Mouse (Mus musculus): ENCODE data around the gene Dlg2. TPM values are rescaled to one million over a fixed set of nuclear protein-coding genes. Genes with fewer than 3 reads are reported as not detected.

Dlg2 gene
- polyA plus RNA-seq, 1 experiment, result 0.01 TPM

DNA sequence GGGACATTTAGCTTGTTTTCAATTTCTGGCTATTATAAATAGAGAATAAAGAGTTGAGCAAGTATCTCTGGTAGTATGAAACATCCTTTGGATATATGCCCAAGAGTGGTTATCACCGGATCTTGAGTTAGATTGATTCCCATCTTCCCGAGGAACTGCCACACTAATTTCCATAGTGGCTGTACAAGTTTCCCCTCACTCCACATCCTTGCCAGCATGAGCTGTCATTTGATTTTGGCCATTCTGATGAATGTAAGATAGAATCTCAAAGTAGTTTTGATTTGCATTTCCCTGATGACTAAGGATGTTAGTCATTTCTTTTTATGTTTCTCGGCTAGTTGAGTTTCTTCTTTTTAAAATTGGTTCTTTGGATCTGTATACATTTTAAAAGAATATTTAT is 154.1 kb downstream of the Dlg2 start:
- no peak for TF ChIP-seq CTCF (IDR thresholded peaks at IDR 0.05; ENCODE audit: control insufficient read depth, insufficient read depth, insufficient read length)
- TF ChIP-seq MAX (IDR thresholded peaks at IDR 0.05), result no peak
- TF ChIP-seq CEBPB (IDR thresholded peaks at IDR 0.05; ENCODE audit: low read depth), result no peak
- no peak for TF ChIP-seq USF1 (IDR thresholded peaks at IDR 0.05; ENCODE audit: low read depth)
- TF ChIP-seq FOSL1 (IDR thresholded peaks at IDR 0.05; ENCODE audit: insufficient read depth, low read length, poor library complexity, severe bottlenecking), result no peak
- no peak for TF ChIP-seq MYOD1 (IDR thresholded peaks at IDR 0.05; ENCODE audit: control insufficient read depth, insufficient read length, low read depth)
- no peak for TF ChIP-seq MYOG (IDR thresholded peaks at IDR 0.05; ENCODE audit: control insufficient read depth, extremely low read depth, insufficient read length)
- no peaks in the 10 kb centered on the region for H3K79me3 ChIP-seq (ENCODE audit: low read depth)
- no peak overlapping the region for H3ac ChIP-seq (ENCODE audit: control insufficient read depth, insufficient read length, low read depth)

DNA sequence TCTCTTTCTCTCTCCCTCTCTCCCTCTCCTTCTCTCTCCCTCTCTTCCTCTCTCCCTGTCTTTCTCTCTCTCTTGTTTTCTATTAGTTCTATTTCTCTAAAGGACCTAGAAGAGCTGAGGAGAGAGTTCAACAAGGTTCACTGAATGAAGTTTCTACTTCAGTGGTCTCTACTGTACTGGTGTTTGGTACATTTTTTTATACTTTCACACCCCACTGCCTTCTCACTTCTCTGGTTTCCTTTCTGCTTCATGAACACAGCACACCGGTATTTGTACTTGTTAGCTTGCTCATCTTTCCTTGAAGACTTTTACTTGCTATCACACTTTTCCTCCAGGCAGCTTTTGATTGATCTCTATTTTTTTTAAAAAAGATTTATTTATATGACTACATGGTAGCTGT is 173.0 kb downstream of the Dlg2 start:
- TF ChIP-seq FOSL1 (IDR thresholded peaks at IDR 0.05; ENCODE audit: insufficient read depth, low read length, poor library complexity, severe bottlenecking), result no peak
- TF ChIP-seq CEBPB (IDR thresholded peaks at IDR 0.05; ENCODE audit: low read depth), result no peak
- no peak for TF ChIP-seq MYOD1 (IDR thresholded peaks at IDR 0.05; ENCODE audit: control insufficient read depth, insufficient read length, low read depth)
- TF ChIP-seq USF1 (IDR thresholded peaks at IDR 0.05; ENCODE audit: low read depth), result no peak
- no peak for TF ChIP-seq MYOG (IDR thresholded peaks at IDR 0.05; ENCODE audit: control insufficient read depth, extremely low read depth, insufficient read length)
- TF ChIP-seq MAX (IDR thresholded peaks at IDR 0.05), result no peak
- no peak for TF ChIP-seq CTCF (IDR thresholded peaks at IDR 0.05; ENCODE audit: control insufficient read depth, insufficient read depth, insufficient read length)
- Histone ChIP-seq H3K36me3 (ENCODE audit: control insufficient read depth, insufficient read depth) (no peaks in the 10 kb centered on the region), H3ac (ENCODE audit: control insufficient read depth, insufficient read length, low read depth) (no peak overlapping the region), H3K79me2 (ENCODE audit: control insufficient read depth, insufficient read depth) (no peaks in the 10 kb centered on the region), H3K79me3 (ENCODE audit: low read depth) (no peaks in the 10 kb centered on the region), H3K27me3 (ENCODE audit: control insufficient read depth, insufficient read depth, insufficient read length) (no peaks in the 10 kb centered on the region), H3K4me3 (ENCODE audit: insufficient read depth, poor library complexity, severe bottlenecking) (no peak overlapping the region)

More for the DNA sequence above, 154.1 kb downstream of the Dlg2 start:
- no peaks in the 10 kb centered on the region for H3K79me2 ChIP-seq (ENCODE audit: control insufficient read depth, insufficient read depth)
- no peaks in the 10 kb centered on the region for H3K36me3 ChIP-seq (ENCODE audit: control insufficient read depth, insufficient read depth)
- H3K4me3 ChIP-seq (ENCODE audit: insufficient read depth, poor library complexity, severe bottlenecking), result no peak overlapping the region
- H3K27me3 ChIP-seq (ENCODE audit: control insufficient read depth, insufficient read depth, insufficient read length), result no peaks in the 10 kb centered on the region

DNA sequence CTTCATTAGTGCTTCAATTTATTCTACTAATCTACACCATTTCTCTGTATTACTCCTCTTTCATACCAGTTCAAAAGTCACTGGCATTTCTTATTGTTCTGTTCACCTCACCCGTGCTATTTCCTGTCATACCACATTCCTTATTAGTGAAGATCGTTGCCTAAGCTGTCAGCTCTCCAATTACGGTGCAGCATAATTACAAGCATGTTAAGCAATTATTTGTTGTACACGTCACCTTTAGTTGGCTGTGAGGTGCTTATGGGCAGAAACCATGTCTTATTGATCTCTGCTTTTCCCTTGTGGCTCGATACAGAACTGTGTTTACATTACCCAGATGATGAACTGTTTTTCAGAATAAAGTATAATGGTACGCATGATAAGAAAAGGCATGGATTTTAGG is 174.7 kb downstream of the Dlg2 start:
- TF ChIP-seq USF1 (IDR thresholded peaks at IDR 0.05; ENCODE audit: low read depth), result no peak
- Histone ChIP-seq H3K79me3 (ENCODE audit: low read depth) (no peaks in the 10 kb centered on the region), H3ac (ENCODE audit: control insufficient read depth, insufficient read length, low read depth) (no peak overlapping the region), H3K36me3 (ENCODE audit: control insufficient read depth, insufficient read depth) (no peaks in the 10 kb centered on the region), H3K79me2 (ENCODE audit: control insufficient read depth, insufficient read depth) (no peaks in the 10 kb centered on the region), H3K4me3 (ENCODE audit: insufficient read depth, poor library complexity, severe bottlenecking) (no peak overlapping the region), H3K27me3 (ENCODE audit: control insufficient read depth, insufficient read depth, insufficient read length) (no peaks in the 10 kb centered on the region)

DNA sequence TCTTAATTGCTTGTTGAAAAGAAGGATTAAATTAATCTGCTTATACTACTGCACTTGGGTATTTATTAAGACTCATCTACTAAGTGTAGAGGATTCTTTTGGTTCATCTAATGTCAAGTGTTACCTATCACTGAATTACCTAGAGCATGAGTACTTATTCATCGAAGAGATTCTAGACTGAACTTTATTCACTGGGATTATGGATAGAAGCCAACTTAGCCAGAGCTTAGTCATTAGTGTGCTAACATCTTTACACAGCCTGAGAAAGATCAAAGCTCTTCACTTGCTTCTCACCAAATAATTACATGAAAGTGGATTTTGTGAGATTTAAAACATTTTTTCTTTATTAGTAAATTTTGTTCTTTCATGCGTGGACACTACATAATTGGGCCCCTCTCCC is 175.1 kb downstream of the Dlg2 start:
- no peak for TF ChIP-seq USF1 (IDR thresholded peaks at IDR 0.05; ENCODE audit: low read depth)
- TF ChIP-seq CEBPB (IDR thresholded peaks at IDR 0.05; ENCODE audit: low read depth), result no peak
- no peak for TF ChIP-seq MYOG (IDR thresholded peaks at IDR 0.05; ENCODE audit: control insufficient read depth, extremely low read depth, insufficient read length)
- no peak for TF ChIP-seq FOSL1 (IDR thresholded peaks at IDR 0.05; ENCODE audit: insufficient read depth, low read length, poor library complexity, severe bottlenecking)
- TF ChIP-seq MAX (IDR thresholded peaks at IDR 0.05), result no peak
- TF ChIP-seq MYOD1 (IDR thresholded peaks at IDR 0.05; ENCODE audit: control insufficient read depth, insufficient read length, low read depth), result no peak
- no peak for TF ChIP-seq CTCF (IDR thresholded peaks at IDR 0.05; ENCODE audit: control insufficient read depth, insufficient read depth, insufficient read length)
- no peak overlapping the region for H3K4me3 ChIP-seq (ENCODE audit: insufficient read depth, poor library complexity, severe bottlenecking)
- no peak overlapping the region for H3ac ChIP-seq (ENCODE audit: control insufficient read depth, insufficient read length, low read depth)
- H3K79me3 ChIP-seq (ENCODE audit: low read depth), result no peaks in the 10 kb centered on the region
- H3K36me3 ChIP-seq (ENCODE audit: control insufficient read depth, insufficient read depth), result no peaks in the 10 kb centered on the region
- H3K79me2 ChIP-seq (ENCODE audit: control insufficient read depth, insufficient read depth), result no peaks in the 10 kb centered on the region
- no peaks in the 10 kb centered on the region for H3K27me3 ChIP-seq (ENCODE audit: control insufficient read depth, insufficient read depth, insufficient read length)

DNA sequence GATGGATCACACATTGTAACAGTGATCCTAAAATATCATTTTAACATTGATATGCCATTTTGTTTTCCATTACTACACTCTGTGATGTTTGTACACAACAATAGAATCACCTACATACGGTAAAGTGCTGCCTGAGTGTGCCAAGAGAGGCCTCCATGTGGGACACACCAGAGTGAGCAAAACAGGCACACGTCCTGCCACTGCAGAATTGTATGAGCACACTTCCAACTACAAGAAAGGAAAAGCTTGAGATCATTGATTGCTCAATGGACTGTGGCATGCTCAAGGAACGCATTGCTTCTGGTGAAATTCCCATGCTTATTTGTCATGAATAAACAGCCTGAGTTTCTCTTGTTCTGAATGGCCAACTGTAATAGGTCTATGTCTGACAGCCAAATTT is 182.1 kb downstream of the Dlg2 start:
- Histone ChIP-seq H3K4me3 (ENCODE audit: insufficient read depth, poor library complexity, severe bottlenecking) (no peak overlapping the region), H3K36me3 (ENCODE audit: control insufficient read depth, insufficient read depth) (no peaks in the 10 kb centered on the region), H3K79me2 (ENCODE audit: control insufficient read depth, insufficient read depth) (no peaks in the 10 kb centered on the region), H3ac (ENCODE audit: control insufficient read depth, insufficient read length, low read depth) (no peak overlapping the region), H3K79me3 (ENCODE audit: low read depth) (no peaks in the 10 kb centered on the region), H3K27me3 (ENCODE audit: control insufficient read depth, insufficient read depth, insufficient read length) (no peaks in the 10 kb centered on the region)
- no peak for TF ChIP-seq MYOG (IDR thresholded peaks at IDR 0.05; ENCODE audit: control insufficient read depth, extremely low read depth, insufficient read length)

DNA sequence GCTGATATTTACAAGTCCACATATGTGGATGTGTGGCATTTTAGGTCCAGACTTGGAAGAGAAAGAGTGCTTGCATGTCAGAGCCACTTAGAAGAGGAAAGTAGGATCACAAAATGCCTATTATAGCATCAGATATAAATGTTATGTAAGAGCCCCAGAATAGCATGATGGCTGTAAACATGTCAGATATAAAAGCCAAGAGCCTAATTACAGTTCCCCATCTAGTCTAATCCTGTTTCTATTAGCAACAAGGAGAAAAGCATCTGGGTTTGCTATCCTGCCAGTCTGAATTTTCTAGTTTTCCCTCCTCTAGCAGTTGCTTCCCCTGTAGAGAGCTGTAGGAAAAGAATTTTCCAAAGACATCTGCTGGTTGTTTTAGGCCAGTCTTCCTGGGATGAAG is 217.6 kb downstream of the Dlg2 start:
- Histone ChIP-seq H3K27me3 (ENCODE audit: control insufficient read depth, insufficient read depth, insufficient read length) (no peaks in the 10 kb centered on the region), H3K79me3 (ENCODE audit: low read depth) (no peaks in the 10 kb centered on the region), H3K36me3 (ENCODE audit: control insufficient read depth, insufficient read depth) (no peaks in the 10 kb centered on the region), H3ac (ENCODE audit: control insufficient read depth, insufficient read length, low read depth) (no peak overlapping the region), H3K4me3 (ENCODE audit: insufficient read depth, poor library complexity, severe bottlenecking) (no peak overlapping the region), H3K79me2 (ENCODE audit: control insufficient read depth, insufficient read depth) (no peaks in the 10 kb centered on the region)
- TF ChIP-seq CEBPB (IDR thresholded peaks at IDR 0.05; ENCODE audit: low read depth), result no peak
- TF ChIP-seq MYOG (IDR thresholded peaks at IDR 0.05; ENCODE audit: control insufficient read depth, extremely low read depth, insufficient read length), result no peak
- TF ChIP-seq MAX (IDR thresholded peaks at IDR 0.05), result no peak
- TF ChIP-seq FOSL1 (IDR thresholded peaks at IDR 0.05; ENCODE audit: insufficient read depth, low read length, poor library complexity, severe bottlenecking), result no peak
- TF ChIP-seq MYOD1 (IDR thresholded peaks at IDR 0.05; ENCODE audit: control insufficient read depth, insufficient read length, low read depth), result no peak
- TF ChIP-seq USF1 (IDR thresholded peaks at IDR 0.05; ENCODE audit: low read depth), result no peak
- no peak for TF ChIP-seq CTCF (IDR thresholded peaks at IDR 0.05; ENCODE audit: control insufficient read depth, insufficient read depth, insufficient read length)

All from C2C12 (cell line).